Mouse (Mus musculus): ENCODE results near the gene Spred2. TPM values are rescaled to one million over a fixed set of nuclear protein-coding genes. Genes with fewer than 3 reads are reported as not detected.

Spred2 gene
- total RNA-seq, 2 experiments from 2014 or later: 49.2 to 50.9 TPM

DNA sequence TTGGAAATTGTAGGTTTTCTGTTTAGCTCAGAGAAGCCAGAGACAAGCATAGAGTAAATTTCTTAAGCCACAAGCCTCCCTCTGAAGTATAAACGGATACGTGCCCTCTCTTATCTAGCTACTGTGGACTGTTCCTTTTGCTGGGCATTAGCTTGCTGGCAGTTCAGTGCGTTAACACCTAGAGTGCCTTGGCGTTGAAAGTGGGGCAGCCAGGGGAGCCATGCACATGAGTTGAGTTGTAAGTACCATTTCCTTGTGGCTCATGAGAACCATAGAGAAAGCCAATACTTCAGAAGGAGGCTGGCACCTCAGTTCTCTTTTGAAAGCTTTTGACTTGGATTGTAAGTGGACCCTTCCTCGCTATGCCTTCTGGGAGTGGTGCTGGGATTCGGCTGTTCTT, 58.6 kb downstream of the Spred2 start:
- no peak for DNase-seq (ENCODE audit: low spot score in 2 of 2)

DNA sequence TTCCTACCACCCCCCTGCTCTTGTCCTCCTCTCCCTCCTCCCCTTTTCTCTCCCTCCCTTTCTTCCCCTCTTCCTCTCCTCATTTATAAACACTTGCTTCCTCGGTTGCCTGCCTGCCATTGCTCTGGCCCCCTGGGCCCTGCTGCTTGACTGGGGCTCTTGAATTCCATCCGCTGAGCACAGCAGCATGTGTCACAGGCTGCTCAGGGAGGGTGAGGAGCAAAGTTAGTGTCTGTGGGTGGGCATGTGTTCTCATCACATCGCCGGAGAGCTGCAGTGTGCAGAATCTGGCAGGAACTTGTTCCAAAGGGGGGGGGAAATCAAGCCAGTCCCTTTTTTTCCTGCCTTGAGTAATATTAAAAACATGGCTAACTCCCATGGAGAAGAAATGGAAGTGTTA, 59.1 kb downstream of the Spred2 start:
- DNase-seq (ENCODE audit: low spot score in 2 of 2): no peak

DNA sequence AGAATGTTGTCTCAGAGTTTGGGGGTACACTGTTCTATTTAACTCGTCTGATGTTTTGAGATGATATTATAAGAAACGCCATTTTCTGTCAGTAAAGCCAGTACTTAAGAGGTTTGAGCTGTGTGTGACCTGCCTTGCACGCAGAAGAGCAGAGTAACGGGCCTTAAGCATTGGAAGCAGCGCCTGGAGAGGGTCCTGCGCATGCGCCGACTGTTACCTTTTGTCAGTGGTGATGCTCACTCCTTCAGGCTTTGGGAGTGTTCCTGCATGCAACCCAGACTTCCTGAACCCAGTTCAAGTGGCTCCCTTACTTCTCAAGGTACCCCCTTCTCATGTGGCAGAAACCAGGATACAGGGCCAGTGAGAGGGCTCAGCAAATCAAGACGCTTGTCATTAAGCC, 59.9 kb downstream of the Spred2 start:
- DNase-seq (ENCODE audit: low spot score in 2 of 2): no peak

DNA sequence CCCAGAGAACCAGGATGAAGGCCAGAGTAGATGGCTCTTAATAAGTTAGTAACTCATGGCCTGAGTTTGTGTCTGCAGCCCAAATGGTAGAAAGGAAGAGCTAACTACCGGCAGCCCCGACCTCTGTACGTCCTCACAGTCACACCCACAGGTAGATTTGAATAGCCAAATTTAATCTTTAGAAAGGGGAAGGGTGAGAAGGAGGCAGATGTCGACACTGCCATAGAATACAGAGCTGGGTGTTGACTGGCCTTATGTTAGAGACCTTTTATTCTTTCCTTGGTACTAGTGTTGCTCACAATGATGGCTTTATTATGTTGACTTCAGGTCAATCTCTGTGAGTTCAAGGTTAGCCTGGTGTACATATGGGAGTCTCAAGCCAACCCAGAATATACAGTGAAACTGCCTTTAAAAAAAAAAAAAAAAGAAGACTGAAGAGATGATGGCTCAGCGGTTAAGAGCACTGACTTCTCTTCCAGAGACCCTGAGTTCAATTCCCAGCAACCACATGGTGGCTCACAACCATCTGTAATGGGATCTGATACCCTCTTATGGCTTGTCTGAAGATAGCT, 61.2 kb downstream of the Spred2 start:
- DNase-seq (ENCODE audit: low spot score in 2 of 2): no peak

DNA sequence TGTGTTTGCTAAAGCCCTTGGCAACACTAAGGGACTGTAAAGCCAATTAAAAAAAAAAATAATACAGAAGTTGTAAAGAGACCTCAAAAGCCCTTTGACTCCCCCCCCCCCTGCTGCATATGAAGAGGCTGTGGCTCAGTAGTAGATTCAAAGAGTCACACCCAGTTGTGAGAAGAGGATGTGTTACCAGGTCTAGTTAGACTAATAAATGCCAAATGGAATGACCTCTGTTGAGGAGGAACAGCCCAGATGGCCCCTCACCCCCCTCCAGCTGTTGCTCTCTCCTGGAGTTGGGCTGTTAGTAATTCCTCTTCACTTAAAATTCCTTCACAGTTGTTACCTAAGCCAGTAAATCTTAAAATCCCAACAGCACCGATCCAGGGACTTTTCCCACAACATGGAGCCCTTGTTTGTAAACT, 62.3 kb downstream of the Spred2 start:
- DNase-seq (ENCODE audit: low spot score in 2 of 2): no peak

DNA sequence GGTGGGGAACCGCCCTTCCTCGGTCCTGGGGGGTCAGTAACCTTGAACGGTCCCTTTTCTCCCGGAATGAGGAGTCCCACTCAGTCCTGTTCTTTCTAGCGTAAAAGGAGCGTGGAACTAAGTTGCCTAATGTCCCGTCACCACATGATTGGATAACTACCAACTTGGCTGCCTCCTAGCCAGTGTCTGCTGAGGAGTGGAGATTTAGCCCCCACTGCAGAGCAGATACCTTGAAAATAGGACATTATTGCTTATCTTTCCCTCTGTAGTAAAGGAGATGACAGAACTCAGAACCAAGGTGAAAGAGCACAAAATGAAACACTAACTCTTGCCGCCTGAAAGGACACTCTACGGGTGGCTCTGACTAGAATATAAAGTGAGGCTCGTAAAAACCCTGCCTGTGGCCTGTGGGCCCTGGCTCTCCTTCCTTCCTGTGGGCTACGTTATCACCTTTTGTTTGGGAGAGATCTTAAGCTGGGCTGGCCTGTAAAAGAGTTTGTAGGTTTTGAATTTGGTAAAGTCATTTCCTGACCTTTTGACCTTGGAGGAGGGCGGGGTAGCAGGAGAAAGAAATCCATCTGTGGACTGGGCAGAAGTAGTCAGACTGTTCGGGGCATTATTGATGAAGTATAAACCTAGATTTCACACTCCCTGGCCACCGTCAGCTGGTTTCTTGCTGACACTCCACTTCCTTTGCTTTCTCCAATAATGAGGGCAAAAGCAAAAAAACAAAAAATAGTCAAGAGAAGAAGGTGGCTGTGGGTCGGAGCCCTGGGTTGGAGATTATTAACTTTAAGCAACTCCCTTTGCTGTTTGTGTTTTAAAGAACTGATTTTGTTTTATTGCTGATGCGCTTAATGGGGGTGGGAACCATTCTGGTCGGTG, 62.9 kb downstream of the Spred2 start:
- DNase-seq (ENCODE audit: low spot score in 2 of 2): no peak

DNA sequence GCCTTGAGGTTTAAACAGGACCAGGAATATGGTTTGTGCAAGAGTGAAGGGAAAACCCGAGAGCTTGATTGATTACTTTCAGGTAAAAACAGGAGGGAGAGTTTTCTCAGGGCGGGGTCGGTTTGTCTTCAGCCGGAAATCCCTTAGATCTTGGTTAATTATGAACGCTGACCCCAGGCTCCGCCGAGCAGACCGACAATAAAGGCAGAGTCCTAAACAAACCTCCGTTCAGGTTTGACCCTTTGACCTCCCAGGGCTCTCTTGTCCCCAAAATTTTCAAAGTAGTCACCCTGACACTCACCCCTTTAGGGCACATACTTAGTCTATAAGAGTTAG, 63.5 kb downstream of the Spred2 start:
- DNase-seq (ENCODE audit: low spot score in 2 of 2): no peak

DNA sequence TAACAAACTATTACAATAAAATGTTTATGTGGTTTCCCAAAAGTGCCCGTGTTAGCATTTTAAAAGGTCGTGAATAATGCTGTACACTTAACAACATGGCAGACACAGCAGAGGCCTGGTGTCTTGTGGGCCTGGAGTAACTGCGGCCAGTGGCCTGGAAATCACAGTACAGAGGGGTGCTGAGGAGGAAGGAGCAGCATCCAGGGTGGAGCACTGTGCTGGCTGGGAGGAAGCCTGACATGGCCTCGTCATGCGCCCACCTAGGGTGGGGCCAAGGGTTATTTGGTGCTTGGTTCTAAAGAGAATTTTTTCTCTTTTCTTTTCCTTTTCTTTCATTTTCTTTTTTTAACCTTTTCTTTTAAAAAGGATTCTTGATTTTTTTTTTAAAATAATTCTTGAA, 64.0 kb downstream of the Spred2 start:
- no peak for DNase-seq (ENCODE audit: low spot score in 2 of 2)

DNA sequence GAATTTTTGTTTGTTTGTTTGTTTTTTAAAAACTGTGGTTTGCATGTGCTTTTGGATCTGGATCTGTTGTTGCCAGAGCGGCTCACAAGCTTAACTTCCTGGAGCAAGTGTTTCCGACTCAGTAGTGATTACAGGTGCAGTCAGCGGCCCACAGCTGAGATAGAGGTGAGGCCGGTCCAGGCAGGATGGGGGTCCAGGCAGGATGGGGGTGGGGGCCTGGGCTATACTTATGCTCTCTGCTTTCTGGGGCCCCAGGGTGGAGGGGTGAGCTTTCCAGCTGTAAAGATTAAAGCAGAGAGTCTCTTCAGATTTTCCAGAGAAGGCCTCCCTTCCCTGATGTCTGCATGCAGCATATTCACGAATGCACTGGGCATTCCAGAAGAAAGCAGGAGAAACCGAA, 64.5 kb downstream of the Spred2 start:
- DNase-seq (ENCODE audit: low spot score in 2 of 2): no peak

DNA sequence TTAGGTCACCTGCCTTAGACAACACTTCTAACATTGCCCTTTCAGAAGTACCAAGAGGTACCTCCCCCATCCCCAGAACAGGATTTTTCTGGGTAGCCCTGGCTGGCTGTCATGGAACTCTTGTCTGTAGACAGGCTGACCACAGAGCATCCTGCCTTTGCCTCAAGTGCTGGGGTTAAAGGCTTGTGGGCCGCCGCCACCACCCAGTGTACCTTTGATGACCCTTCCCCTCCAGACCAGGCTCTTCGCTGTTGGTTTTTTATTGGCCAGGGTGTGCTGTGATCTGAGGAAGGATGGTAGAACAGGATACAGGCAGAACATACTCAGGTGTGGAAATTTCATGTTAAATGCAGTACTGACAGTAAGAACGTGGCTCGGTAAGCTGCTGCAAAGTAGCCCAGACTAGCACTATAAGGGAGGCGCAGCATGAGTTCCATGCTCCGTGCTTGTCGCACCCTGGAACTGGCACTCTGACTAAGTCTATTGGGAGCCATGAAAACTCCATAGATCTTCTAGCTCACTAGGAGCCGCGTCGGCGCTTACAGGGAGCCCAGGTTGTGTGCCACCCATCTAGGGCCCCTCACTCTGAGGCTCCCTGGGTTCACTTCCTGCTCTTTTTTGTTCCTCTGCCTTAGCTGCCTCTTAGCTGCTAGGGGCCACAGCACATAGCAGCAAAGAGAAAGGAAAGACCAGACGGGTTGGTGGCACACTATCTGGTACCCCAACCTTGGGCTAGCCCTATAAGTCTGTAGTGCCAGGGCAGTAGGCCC, 65.2 kb downstream of the Spred2 start:
- DNase-seq (ENCODE audit: low spot score in 2 of 2): no peak

DNA sequence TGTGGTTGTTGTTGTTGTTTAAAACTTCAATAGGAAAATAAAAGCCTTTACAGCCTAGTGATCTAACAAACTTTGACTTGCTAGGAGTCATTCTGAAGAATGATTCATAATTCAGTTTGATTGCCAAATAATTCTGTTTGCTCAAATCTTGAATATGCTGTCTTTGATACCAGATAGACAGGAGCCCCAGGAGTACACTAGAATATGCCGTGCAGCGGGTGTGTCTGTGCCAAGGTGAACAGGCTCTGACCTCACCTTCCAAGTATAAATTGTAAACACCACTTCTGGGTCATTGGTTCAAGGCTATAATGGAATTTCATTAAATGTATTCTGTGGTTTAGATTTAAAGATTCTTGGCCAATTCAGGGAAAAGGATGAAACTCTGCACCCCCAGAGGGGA, 66.6 kb downstream of the Spred2 start:
- no peak for DNase-seq (ENCODE audit: low spot score in 2 of 2)

DNA sequence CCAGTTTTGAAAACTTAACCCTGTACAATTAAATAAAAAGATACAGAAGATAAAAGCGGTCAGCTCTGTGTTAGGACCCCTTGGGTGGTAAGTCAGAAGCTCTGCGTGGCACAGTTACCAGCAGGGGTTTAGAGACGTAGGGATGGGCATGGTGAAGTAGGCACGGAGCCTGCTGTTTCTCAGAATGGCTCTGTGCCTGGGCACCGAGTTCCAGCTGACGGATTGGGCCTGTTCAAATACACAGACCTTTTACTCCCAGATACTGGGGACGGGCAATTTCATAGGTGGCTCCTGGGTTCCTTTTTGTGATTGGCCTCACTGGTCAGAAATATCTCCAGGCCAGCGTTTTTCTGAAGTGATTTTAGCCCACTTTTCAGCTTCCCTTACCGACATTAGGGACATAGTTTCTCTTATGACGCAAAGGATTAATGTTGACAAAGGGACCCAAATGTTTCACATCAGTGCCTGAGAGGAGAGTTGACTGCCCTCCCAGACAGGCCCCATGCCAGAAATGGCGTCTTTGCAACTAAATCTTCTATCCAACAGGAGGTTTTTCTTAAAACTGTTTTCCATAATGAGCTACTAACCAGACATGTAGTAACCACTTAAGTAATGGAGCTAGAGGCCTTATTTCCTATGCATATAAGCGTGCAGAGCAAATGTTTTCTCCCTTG, 67.3 kb downstream of the Spred2 start:
- no peak for DNase-seq (ENCODE audit: low spot score in 2 of 2)

DNA sequence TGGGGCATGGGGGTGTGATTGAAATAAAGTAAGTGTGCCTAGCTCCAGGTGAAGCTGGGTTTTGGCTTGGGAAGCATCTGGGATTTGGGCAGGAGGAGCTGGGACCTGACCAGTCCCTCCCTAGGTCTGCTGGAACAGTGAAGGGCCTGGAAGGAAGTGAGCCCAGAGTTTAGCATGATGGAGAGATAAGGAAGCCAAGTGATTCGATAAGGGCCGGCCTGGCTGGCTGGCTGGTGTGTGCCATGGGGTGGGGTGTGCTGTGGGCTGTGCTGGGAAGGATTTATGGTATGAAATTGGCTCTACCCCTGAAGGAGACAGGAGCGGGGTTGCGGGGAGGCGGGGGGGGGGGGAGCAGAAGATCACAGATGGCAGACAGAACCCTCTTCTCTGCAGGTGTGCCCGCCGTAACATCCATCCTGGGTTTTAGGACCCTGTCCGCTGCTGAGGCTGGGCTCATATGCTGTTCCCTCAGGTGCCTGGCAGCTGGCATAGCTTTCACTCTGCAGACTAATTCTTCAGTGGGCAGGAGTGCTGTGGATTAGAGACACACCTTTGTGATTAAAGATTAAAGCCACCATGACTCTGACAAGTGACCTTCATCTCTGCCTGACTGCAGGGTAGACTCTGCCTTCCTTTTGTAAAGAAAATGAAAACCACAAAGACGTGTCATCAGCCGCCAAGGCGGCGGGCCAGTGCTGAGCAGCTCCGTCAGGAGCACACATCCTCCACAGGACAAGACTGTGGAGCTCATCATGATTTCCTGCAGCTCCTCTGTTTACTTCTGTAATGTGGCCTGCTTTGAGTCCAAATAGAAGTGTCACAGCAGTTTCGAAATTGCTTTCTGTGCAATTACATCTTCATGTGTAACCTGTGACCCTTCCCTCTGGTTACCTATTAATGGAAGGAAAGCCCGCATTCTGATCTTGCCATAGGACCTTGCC, 68.4 kb downstream of the Spred2 start:
- no peak for DNase-seq (ENCODE audit: low spot score in 2 of 2)

DNA sequence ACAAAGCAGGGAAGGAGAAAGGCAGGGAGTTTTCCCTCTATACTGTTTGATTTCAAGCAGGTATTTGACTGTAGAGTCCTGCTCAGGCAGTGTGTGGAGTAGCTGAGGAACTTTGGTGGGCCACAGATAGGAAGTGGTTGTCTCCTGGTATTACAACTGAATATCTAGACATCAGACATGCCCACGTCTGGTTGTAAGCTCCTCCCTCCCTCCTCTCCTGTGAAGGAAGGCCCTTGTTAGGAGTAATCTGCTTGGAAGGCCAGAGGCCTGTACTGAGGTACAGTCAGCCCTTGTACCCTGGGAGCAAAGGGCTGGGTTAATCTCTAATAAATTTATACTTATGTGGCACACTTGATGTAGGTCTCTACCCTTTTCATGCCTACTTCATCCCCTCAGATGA, 69.6 kb downstream of the Spred2 start:
- DNase-seq (ENCODE audit: low spot score in 2 of 2): no peak

DNA sequence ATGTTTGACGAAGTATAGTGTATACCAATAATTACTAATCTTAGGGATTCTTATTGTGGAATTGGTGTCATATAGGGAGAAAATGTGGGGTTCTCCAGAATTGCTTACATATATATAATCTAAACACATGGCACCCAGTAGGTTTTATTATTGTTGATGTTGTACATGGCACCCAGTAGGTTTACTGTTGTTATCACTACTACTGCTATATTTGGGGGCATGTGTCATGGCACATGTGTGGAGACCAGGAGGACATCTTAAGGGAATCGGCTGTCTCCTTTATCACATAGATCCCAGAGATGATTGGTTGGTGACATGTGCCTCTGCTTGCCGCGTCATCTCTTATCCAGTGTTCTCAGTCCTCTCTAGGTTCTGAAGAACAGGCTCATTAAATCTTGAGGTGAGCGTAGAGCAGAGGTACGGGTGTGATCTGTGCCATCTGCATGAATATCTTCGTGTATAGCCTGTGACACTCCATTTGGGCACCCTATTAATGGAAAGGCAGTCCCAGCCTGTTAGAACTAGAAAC, 70.2 kb downstream of the Spred2 start:
- no peak for DNase-seq (ENCODE audit: low spot score in 2 of 2)

DNA sequence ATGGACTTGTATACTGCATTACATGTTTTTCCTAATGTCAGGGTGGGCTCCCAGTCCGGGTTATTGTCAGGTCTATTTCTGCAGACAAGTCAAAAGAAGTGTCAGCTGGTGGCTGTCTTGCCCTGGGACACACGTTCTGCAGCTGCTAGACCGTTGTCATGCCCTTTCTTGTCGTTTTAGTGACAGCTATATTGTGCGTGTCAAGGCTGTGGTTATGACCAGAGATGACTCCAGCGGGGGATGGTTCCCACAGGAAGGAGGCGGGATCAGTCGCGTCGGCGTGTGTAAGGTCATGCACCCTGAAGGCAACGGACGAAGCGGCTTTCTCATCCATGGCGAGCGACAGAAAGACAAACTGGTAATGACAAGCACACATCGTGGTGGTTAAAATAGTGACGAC, 73.8 kb downstream of the Spred2 start:
- DNase-seq (ENCODE audit: low spot score in 2 of 2): no peak

DNA sequence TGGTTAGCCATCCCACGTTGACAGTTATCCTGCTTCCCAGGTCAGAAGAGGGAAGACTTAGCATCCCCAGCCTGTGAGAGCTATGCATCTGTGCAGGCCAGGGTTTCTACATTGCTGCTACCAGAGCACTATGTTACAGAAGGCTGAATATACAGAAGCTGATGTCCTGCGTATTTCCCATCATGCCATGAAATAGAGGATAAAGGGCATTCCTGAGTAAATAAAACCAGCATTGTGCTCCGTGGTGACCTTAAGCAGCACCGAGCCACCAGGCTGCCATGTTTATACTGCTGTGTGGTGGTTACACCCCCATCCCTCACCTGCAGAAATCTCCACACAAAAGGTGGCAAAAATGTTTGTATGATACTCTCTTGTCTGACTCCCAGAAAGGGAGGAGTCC, 78.7 kb downstream of the Spred2 start:
- DNase-seq (ENCODE audit: low spot score in 2 of 2): no peak

DNA sequence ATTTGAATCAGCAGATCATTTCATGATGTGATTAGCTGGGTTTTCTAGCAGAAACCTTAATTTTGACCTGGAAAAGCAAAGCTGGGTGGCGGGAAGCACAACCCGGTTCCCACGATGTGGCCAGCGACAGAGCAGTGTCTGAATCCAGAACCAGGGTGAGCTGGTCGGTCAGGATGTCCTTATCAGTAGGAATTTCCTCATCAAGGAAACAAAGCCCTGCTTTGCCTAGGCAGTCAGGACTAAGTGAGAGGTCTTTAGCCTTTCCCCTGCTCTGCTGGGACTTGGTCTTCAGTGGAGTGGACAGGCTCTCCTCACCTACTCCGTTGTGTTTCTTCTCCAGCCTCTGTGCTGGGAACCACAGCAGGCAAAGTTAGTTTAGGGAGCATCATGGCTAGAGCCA, 83.5 kb downstream of the Spred2 start:
- no peak for DNase-seq (ENCODE audit: low spot score in 2 of 2)

DNA sequence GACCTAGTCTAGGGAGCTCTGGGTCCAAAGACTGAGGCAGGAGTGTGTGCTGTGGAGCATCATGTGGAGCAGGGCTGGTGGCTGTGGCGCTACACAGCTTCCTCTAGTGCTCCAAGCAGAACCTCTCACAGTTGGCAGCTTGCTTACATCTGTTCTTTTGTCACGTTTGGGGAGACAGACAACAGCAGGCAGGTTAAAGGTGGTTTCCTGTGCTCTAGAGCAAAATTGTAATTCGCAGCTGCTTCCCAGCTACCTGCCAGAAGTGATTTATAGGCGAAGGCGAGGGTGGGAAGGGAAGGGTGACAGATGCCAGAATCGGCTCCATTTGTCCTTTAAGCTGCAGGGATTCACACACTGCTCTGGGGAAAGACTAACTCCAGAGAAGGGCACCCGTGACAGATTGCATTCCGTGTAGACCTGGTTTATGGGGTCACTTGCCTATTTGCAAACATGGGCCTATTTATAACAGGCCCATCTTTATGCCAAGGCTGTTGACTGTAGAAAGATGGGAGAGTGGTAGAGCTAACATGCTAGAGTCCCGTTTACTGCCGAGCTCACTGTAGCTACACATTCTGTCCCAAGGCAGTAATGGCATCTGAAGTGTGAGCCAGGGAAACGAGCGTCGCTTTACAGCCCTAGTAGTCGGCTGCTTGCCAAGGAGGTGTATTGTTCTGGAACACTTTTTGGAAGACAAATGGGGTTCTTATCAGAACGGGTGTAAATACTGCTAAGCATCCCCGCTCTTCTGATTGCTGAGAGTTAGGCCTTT, 87.2 kb downstream of the Spred2 start:
- DNase-seq (ENCODE audit: low spot score in 2 of 2): no peak

DNA sequence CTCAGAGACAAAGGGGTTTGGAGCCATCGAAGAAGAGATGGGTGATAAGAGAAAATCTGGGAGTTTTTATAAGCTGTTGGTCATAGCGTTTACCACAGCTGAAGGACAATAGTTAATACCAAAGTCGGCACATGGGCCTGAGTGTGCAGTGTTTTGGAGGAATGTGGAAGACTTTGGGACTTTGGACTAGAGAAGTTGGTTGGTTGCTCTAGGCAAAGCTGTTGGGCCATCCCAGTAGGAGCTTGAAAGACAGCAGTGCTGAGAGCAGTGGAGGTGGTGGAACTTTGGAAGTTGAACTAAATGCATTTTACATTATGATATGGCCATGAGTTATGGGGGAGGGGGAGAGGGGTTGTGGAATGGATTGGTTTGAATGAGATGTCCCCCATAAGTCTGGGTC, 89.2 kb downstream of the Spred2 start:
- DNase-seq (ENCODE audit: low spot score in 2 of 2): no peak
